Mouse (Mus musculus): ENCODE data around the gene Wwox.

- TF ChIP-seq ZNF384 (IDR thresholded peaks at IDR 0.05; ENCODE audit: low read depth, low read length) (no peak), CHD2 (IDR thresholded peaks at IDR 0.05; ENCODE audit: low read depth, low read length) (no peak), ZC3H11A (IDR thresholded peaks at IDR 0.05; ENCODE audit: borderline replicate concordance, low read depth, low read length) (no peak)
Measured at GRCm38 (mm10) chr8:114390465-114391254, 48.8 kb upstream of the Wwox start.

All from ES-E14 (cell line).